Mouse (Mus musculus) embryonic facial prominence, embryonic 14.5 days (tissue): ENCODE data around the gene Psmd11. TPM values are rescaled to one million over a fixed set of nuclear protein-coding genes. Genes with fewer than 3 reads are reported as not detected.

Experiments
- ATAC-seq: fragments of 200-750 bp; cut with Nextera tagmentation; 2 replicates; pipeline ENCODE4 v1.8.0; 2017; ENCODE audit warnings: low read depth, moderate number of reproducible peaks, moderate TSS enrichment
- DNase-seq: peaks from one replicate; pipeline ENCODE4 v3.0.0-alpha.2; 2015; ENCODE audit warnings: low spot score
- H3K27ac ChIP-seq: fragments of 300-500 bp; sonication (generic); replicated peaks from 2 replicates; pipeline ENCODE4 v1.5.1; 2014; ENCODE audit warnings: low read depth, mild to moderate bottlenecking, low read length, moderate library complexity
- H3K27me3 ChIP-seq: fragments of 300-500 bp; sonication (generic); replicated peaks from 2 replicates; pipeline ENCODE4 v1.6.1; 2014; ENCODE audit warnings: low read length; ENCODE audit not compliant: control insufficient read depth, insufficient read depth
- H3K36me3 ChIP-seq: fragments of 300-500 bp; sonication (generic); 2 replicates; pipeline ENCODE4 v1.6.1; 2014; ENCODE audit warnings: low read length, mixed read lengths; ENCODE audit not compliant: control insufficient read depth, insufficient read depth
- H3K4me1 ChIP-seq: fragments of 300-500 bp; sonication (generic); 2 replicates; pipeline ENCODE4 v1.6.1; 2014; ENCODE audit warnings: antibody characterized with exemption, low read length; ENCODE audit not compliant: control insufficient read depth, insufficient read depth
- H3K4me2 ChIP-seq: fragments of 300-500 bp; sonication (generic); 2 replicates; pipeline ENCODE4 v1.6.1; 2014; ENCODE audit warnings: low read depth, mild to moderate bottlenecking, low read length, moderate library complexity, mixed read lengths
- H3K4me3 ChIP-seq: fragments of 300-500 bp; sonication (generic); 2 replicates; pipeline ENCODE4 v1.5.1; 2014; ENCODE audit warnings: low read depth, mild to moderate bottlenecking, low read length
- H3K9ac ChIP-seq: fragments of 300-500 bp; sonication (generic); 2 replicates; pipeline ENCODE4 v1.6.1; 2014; ENCODE audit warnings: low read depth, mild to moderate bottlenecking, low read length, moderate library complexity, mixed read lengths
- H3K9me3 ChIP-seq: fragments of 300-500 bp; sonication (generic); 2 replicates; pipeline ENCODE4 v1.6.1; 2016; ENCODE audit warnings: low read length; ENCODE audit not compliant: control insufficient read depth
- WGBS: fragments of 180-500 bp; shearing (Covaris S2); extraction: QIAGEN DNeasy Blood & Tissue Kit; methylation state at CpG from one replicate; pipeline ENCODE4 v1.1.7; 2014; 5-methylcytosine and 5-hydroxymethylcytosine counted together
- polyA plus RNA-seq: library from polyadenylated mRNA; unstranded; fragments of >200 nt; fragmentation: Nextera tagmentation; extraction: Ambion mirVana; gene quantifications from 2 replicates; pipeline ENCODE4 v1.2.1, GENCODE M21; 2014

Psmd11 gene
- polyA plus RNA-seq, 1 experiment from 2014 or later: 264 TPM

- H3K36me3 ChIP-seq: no peaks in the 10 kb centered on the region
- H3K4me1 ChIP-seq: peaks cover 30% of the 10 kb centered on the region
- no peaks in the 10 kb centered on the region for H3K9me3 ChIP-seq
- no peak overlapping the region for H3K9ac ChIP-seq
- H3K27ac ChIP-seq: peak overlapping the region; percentile 13; the same call in 1 of the 2 replicates
- DNase-seq (peak; percentile 86), ATAC-seq (peak; percentile 59; the same call in 1 of the 2 replicates)
- no peaks in the 10 kb centered on the region for H3K27me3 ChIP-seq
- WGBS: 31% methylated on average over 19 of the region's 19 CpGs
- H3K4me2 ChIP-seq: peak overlapping the region; percentile 10; the same call in 1 of the 2 replicates
- no peak overlapping the region for H3K4me3 ChIP-seq
These were observed 80.2 kb downstream of the Psmd11 start for GRCm38 (mm10) chr11:80508361-80509175.

- peaks cover 30% of the 10 kb centered on the region for H3K4me1 ChIP-seq
- H3K4me2 ChIP-seq: peak overlapping the region; percentile 10; the same call in 1 of the 2 replicates
- no peaks in the 10 kb centered on the region for H3K9me3 ChIP-seq
- no peaks in the 10 kb centered on the region for H3K27me3 ChIP-seq
- H3K9ac ChIP-seq: no peak overlapping the region
- no peak overlapping the region for H3K4me3 ChIP-seq
- no peak for DNase-seq
- ATAC-seq: peak; percentile 7; the same call in 1 of the 2 replicates
- H3K36me3 ChIP-seq: no peaks in the 10 kb centered on the region
- peak overlapping the region; percentile 13; the same call in 1 of the 2 replicates for H3K27ac ChIP-seq
- 56% methylated on average over 5 of the region's 5 CpGs for WGBS
These were observed 80.7 kb downstream of the Psmd11 start for GRCm38 (mm10) chr11:80509176-80509506.

GRCm38 (mm10) chr11:80510124-80510523 lies 81.7 kb downstream of the Psmd11 start:
- Histone ChIP-seq H3K36me3 (no peaks in the 10 kb centered on the region), H3K27me3 (no peaks in the 10 kb centered on the region), H3K4me1 (peaks cover 26% of the 10 kb centered on the region; the same call in 1 of the 2 replicates), H3K27ac (no peak overlapping the region), H3K4me2 (no peak overlapping the region), H3K9ac (no peak overlapping the region), H3K9me3 (no peaks in the 10 kb centered on the region), H3K4me3 (no peak overlapping the region)
- DNase-seq (no peak), ATAC-seq (no peak)
- WGBS: 83% methylated on average over 10 of the region's 10 CpGs

GRCm38 (mm10) chr11:80512313-80513056 lies 84.1 kb downstream of the Psmd11 start:
- Histone ChIP-seq H3K27ac (peak overlapping the region; percentile 55), H3K9me3 (no peaks in the 10 kb centered on the region)

GRCm38 (mm10) chr11:80513796-80514195 lies 85.4 kb downstream of the Psmd11 start:
- Histone ChIP-seq H3K9ac (no peak overlapping the region), H3K4me1 (peaks cover 30% of the 10 kb centered on the region), H3K27ac (no peak overlapping the region), H3K27me3 (no peaks in the 10 kb centered on the region), H3K4me3 (no peak overlapping the region), H3K9me3 (no peaks in the 10 kb centered on the region), H3K36me3 (no peaks in the 10 kb centered on the region), H3K4me2 (no peak overlapping the region)
- WGBS: 23% methylated on average over 7 of the region's 7 CpGs
- ATAC-seq (no peak), DNase-seq (no peak)

More at GRCm38 (mm10) chr11:80512313-80513056, 84.1 kb downstream of the Psmd11 start:
- H3K4me3 ChIP-seq: no peak overlapping the region
- no peaks in the 10 kb centered on the region for H3K36me3 ChIP-seq
- H3K9ac ChIP-seq: no peak overlapping the region
- DNase-seq: peak; percentile 86
- no peaks in the 10 kb centered on the region for H3K27me3 ChIP-seq
- peaks cover 27% of the 10 kb centered on the region; the same call in 1 of the 2 replicates for H3K4me1 ChIP-seq
- peak; percentile 61; the same call in 1 of the 2 replicates for ATAC-seq
- no peak overlapping the region for H3K4me2 ChIP-seq
- 68% methylated on average over 19 of the region's 19 CpGs for WGBS

- DNase-seq (peak; percentile 62), ATAC-seq (no peak)
- Histone ChIP-seq H3K9me3 (no peaks in the 10 kb centered on the region), H3K9ac (no peak overlapping the region), H3K27me3 (no peaks in the 10 kb centered on the region), H3K4me2 (no peak overlapping the region), H3K36me3 (no peaks in the 10 kb centered on the region), H3K27ac (no peak overlapping the region), H3K4me1 (peaks cover 28% of the 10 kb centered on the region), H3K4me3 (no peak overlapping the region)
- WGBS: 42% methylated on average over 1 of the region's 1 CpGs
These were observed 86.9 kb downstream of the Psmd11 start for GRCm38 (mm10) chr11:80515346-80515745.

- H3K4me3 ChIP-seq: no peak overlapping the region
- WGBS: 60% methylated on average over 8 of the region's 8 CpGs
- no peaks in the 10 kb centered on the region for H3K36me3 ChIP-seq
- no peaks in the 10 kb centered on the region for H3K27me3 ChIP-seq
- H3K4me2 ChIP-seq: no peak overlapping the region
- no peak for ATAC-seq
- no peak overlapping the region for H3K9ac ChIP-seq
- H3K9me3 ChIP-seq: no peaks in the 10 kb centered on the region
- H3K4me1 ChIP-seq: peaks cover 28% of the 10 kb centered on the region
- DNase-seq: no peak
- H3K27ac ChIP-seq: no peak overlapping the region
These were observed 87.5 kb downstream of the Psmd11 start for GRCm38 (mm10) chr11:80515895-80516294.

GRCm38 (mm10) chr11:80518421-80519367 lies 90.3 kb downstream of the Psmd11 start:
- peak; percentile 93 for DNase-seq
- peak; percentile 91 for ATAC-seq
- Histone ChIP-seq H3K36me3 (no peaks in the 10 kb centered on the region), H3K4me1 (peaks cover 25% of the 10 kb centered on the region), H3K9me3 (no peaks in the 10 kb centered on the region), H3K4me3 (no peak overlapping the region), H3K27ac (peak overlapping the region; percentile 53; the same call in 1 of the 2 replicates), H3K4me2 (no peak overlapping the region), H3K9ac (no peak overlapping the region), H3K27me3 (no peaks in the 10 kb centered on the region)
- WGBS: 31% methylated on average over 9 of the region's 9 CpGs
